Mouse (Mus musculus): Measurements from ENCODE around the gene Robo1. TPM values are rescaled to one million over a fixed set of nuclear protein-coding genes. Genes with fewer than 3 reads are reported as not detected.

Robo1 gene
- polyA plus RNA-seq, 1 experiment, result 3.5 TPM

- Histone ChIP-seq H3K4me1 (ENCODE audit: control insufficient read depth, insufficient read depth, low read length) (no peaks in the 10 kb centered on the region), H3K27ac (ENCODE audit: control insufficient read depth, insufficient read depth, low read depth, low read length) (no peak overlapping the region), H3K4me3 (ENCODE audit: control insufficient read depth, low read depth, low read length) (no peak overlapping the region), H3K27me3 (ENCODE audit: control insufficient read depth, insufficient read depth, low read length) (no peaks in the 10 kb centered on the region), H3K36me3 (ENCODE audit: control insufficient read depth, insufficient read depth, low read length) (no peaks in the 10 kb centered on the region)
- no peak for TF ChIP-seq CTCF (IDR thresholded peaks at IDR 0.05; ENCODE audit: control insufficient read depth, insufficient read depth, insufficient replicate concordance, low read depth, low read length)
- no peak for TF ChIP-seq POLR2A (IDR thresholded peaks at IDR 0.05; ENCODE audit: control insufficient read depth, low read depth, low read length)
Measured at GRCm38 (mm10) chr16:72402381-72402780, 94.3 kb downstream of the Robo1 start.

GRCm38 (mm10) chr16:72409820-72410219 lies 101.7 kb downstream of the Robo1 start:
- no peak for TF ChIP-seq POLR2A (IDR thresholded peaks at IDR 0.05; ENCODE audit: control insufficient read depth, low read depth, low read length)
- TF ChIP-seq CTCF (IDR thresholded peaks at IDR 0.05; ENCODE audit: control insufficient read depth, insufficient read depth, insufficient replicate concordance, low read depth, low read length), result no peak
- Histone ChIP-seq H3K4me3 (ENCODE audit: control insufficient read depth, low read depth, low read length) (no peak overlapping the region), H3K4me1 (ENCODE audit: control insufficient read depth, insufficient read depth, low read length) (no peaks in the 10 kb centered on the region), H3K27me3 (ENCODE audit: control insufficient read depth, insufficient read depth, low read length) (no peaks in the 10 kb centered on the region), H3K36me3 (ENCODE audit: control insufficient read depth, insufficient read depth, low read length) (no peaks in the 10 kb centered on the region), H3K27ac (ENCODE audit: control insufficient read depth, insufficient read depth, low read depth, low read length) (no peak overlapping the region)

GRCm38 (mm10) chr16:72411669-72412270 lies 103.7 kb downstream of the Robo1 start:
- TF ChIP-seq POLR2A (IDR thresholded peaks at IDR 0.05; ENCODE audit: control insufficient read depth, low read depth, low read length) (no peak), CTCF (IDR thresholded peaks at IDR 0.05; ENCODE audit: control insufficient read depth, insufficient read depth, insufficient replicate concordance, low read depth, low read length) (no peak)
- no peaks in the 10 kb centered on the region for H3K4me1 ChIP-seq (ENCODE audit: control insufficient read depth, insufficient read depth, low read length)
- H3K27me3 ChIP-seq (ENCODE audit: control insufficient read depth, insufficient read depth, low read length), result no peaks in the 10 kb centered on the region
- no peak overlapping the region for H3K27ac ChIP-seq (ENCODE audit: control insufficient read depth, insufficient read depth, low read depth, low read length)
- no peaks in the 10 kb centered on the region for H3K36me3 ChIP-seq (ENCODE audit: control insufficient read depth, insufficient read depth, low read length)
- no peak overlapping the region for H3K4me3 ChIP-seq (ENCODE audit: control insufficient read depth, low read depth, low read length)

- H3K27me3 ChIP-seq (ENCODE audit: control insufficient read depth, insufficient read depth, low read length), result no peaks in the 10 kb centered on the region
- H3K36me3 ChIP-seq (ENCODE audit: control insufficient read depth, insufficient read depth, low read length), result no peaks in the 10 kb centered on the region
- no peak overlapping the region for H3K4me3 ChIP-seq (ENCODE audit: control insufficient read depth, low read depth, low read length)
- H3K27ac ChIP-seq (ENCODE audit: control insufficient read depth, insufficient read depth, low read depth, low read length), result no peak overlapping the region
- no peak for TF ChIP-seq CTCF (IDR thresholded peaks at IDR 0.05; ENCODE audit: control insufficient read depth, insufficient read depth, insufficient replicate concordance, low read depth, low read length)
- no peak for TF ChIP-seq POLR2A (IDR thresholded peaks at IDR 0.05; ENCODE audit: control insufficient read depth, low read depth, low read length)
- H3K4me1 ChIP-seq (ENCODE audit: control insufficient read depth, insufficient read depth, low read length), result no peaks in the 10 kb centered on the region
Measured at GRCm38 (mm10) chr16:72412879-72413278, 104.8 kb downstream of the Robo1 start.

- TF ChIP-seq CTCF (IDR thresholded peaks at IDR 0.05; ENCODE audit: control insufficient read depth, insufficient read depth, insufficient replicate concordance, low read depth, low read length), result no peak
- TF ChIP-seq POLR2A (IDR thresholded peaks at IDR 0.05; ENCODE audit: control insufficient read depth, low read depth, low read length), result no peak
- Histone ChIP-seq H3K4me3 (ENCODE audit: control insufficient read depth, low read depth, low read length) (no peak overlapping the region), H3K36me3 (ENCODE audit: control insufficient read depth, insufficient read depth, low read length) (no peaks in the 10 kb centered on the region), H3K27ac (ENCODE audit: control insufficient read depth, insufficient read depth, low read depth, low read length) (no peak overlapping the region), H3K4me1 (ENCODE audit: control insufficient read depth, insufficient read depth, low read length) (no peaks in the 10 kb centered on the region), H3K27me3 (ENCODE audit: control insufficient read depth, insufficient read depth, low read length) (no peaks in the 10 kb centered on the region)
Measured at GRCm38 (mm10) chr16:72419328-72420066, 111.4 kb downstream of the Robo1 start.

GRCm38 (mm10) chr16:72422426-72422825 lies 114.3 kb downstream of the Robo1 start:
- no peaks in the 10 kb centered on the region for H3K36me3 ChIP-seq (ENCODE audit: control insufficient read depth, insufficient read depth, low read length)
- H3K27me3 ChIP-seq (ENCODE audit: control insufficient read depth, insufficient read depth, low read length), result no peaks in the 10 kb centered on the region
- no peak overlapping the region for H3K27ac ChIP-seq (ENCODE audit: control insufficient read depth, insufficient read depth, low read depth, low read length)
- H3K4me1 ChIP-seq (ENCODE audit: control insufficient read depth, insufficient read depth, low read length), result no peaks in the 10 kb centered on the region
- H3K4me3 ChIP-seq (ENCODE audit: control insufficient read depth, low read depth, low read length), result no peak overlapping the region
- no peak for TF ChIP-seq POLR2A (IDR thresholded peaks at IDR 0.05; ENCODE audit: control insufficient read depth, low read depth, low read length)
- TF ChIP-seq CTCF (IDR thresholded peaks at IDR 0.05; ENCODE audit: control insufficient read depth, insufficient read depth, insufficient replicate concordance, low read depth, low read length), result no peak

GRCm38 (mm10) chr16:72434396-72434795 lies 126.3 kb downstream of the Robo1 start:
- Histone ChIP-seq H3K4me1 (ENCODE audit: control insufficient read depth, insufficient read depth, low read length) (no peaks in the 10 kb centered on the region), H3K4me3 (ENCODE audit: control insufficient read depth, low read depth, low read length) (no peak overlapping the region), H3K36me3 (ENCODE audit: control insufficient read depth, insufficient read depth, low read length) (no peaks in the 10 kb centered on the region), H3K27ac (ENCODE audit: control insufficient read depth, insufficient read depth, low read depth, low read length) (no peak overlapping the region), H3K27me3 (ENCODE audit: control insufficient read depth, insufficient read depth, low read length) (no peaks in the 10 kb centered on the region)
- TF ChIP-seq POLR2A (IDR thresholded peaks at IDR 0.05; ENCODE audit: control insufficient read depth, low read depth, low read length) (no peak), CTCF (IDR thresholded peaks at IDR 0.05; ENCODE audit: control insufficient read depth, insufficient read depth, insufficient replicate concordance, low read depth, low read length) (no peak)
